Mouse (Mus musculus): ENCODE data around the gene C330007P06Rik. TPM values are rescaled to one million over a fixed set of nuclear protein-coding genes. Genes with fewer than 3 reads are reported as not detected.

Gene C330007P06Rik
- polyA plus RNA-seq, 1 experiment from 2014 or later: 31.7 TPM

- ATAC-seq (ENCODE audit: insufficient number of reproducible peaks, low FRiP score, low TSS enrichment, low read depth): no peak
- H3K9me3 ChIP-seq: no peaks in the 10 kb centered on the region
- H3K9ac ChIP-seq: no peak overlapping the region
- no peaks in the 10 kb centered on the region for H3K36me3 ChIP-seq
- WGBS: 54% methylated on average over 4 of the region's 4 CpGs
- H3K27ac ChIP-seq: no peak overlapping the region
- H3K4me1 ChIP-seq: no peaks in the 10 kb centered on the region
- H3K4me3 ChIP-seq: no peak overlapping the region
- no peak overlapping the region for H3K4me2 ChIP-seq
- no peaks in the 10 kb centered on the region for H3K27me3 ChIP-seq
Measured at GRCm38 (mm10) chrX:36789360-36789759, 84.6 kb downstream of the C330007P06Rik start.

GRCm38 (mm10) chrX:36777694-36778093 is 96.2 kb downstream of the C330007P06Rik start:
- no peak for ATAC-seq (ENCODE audit: insufficient number of reproducible peaks, low FRiP score, low TSS enrichment, low read depth)
- Histone ChIP-seq H3K36me3 (no peaks in the 10 kb centered on the region), H3K4me3 (no peak overlapping the region), H3K4me2 (no peak overlapping the region), H3K4me1 (no peaks in the 10 kb centered on the region), H3K27me3 (no peaks in the 10 kb centered on the region), H3K9me3 (no peaks in the 10 kb centered on the region), H3K9ac (no peak overlapping the region), H3K27ac (no peak overlapping the region)
- WGBS: 65% methylated on average over 4 of the region's 4 CpGs

GRCm38 (mm10) chrX:36775520-36775919 is 98.4 kb downstream of the C330007P06Rik start:
- H3K9me3 ChIP-seq: no peaks in the 10 kb centered on the region
- H3K4me3 ChIP-seq: no peak overlapping the region
- no peaks in the 10 kb centered on the region for H3K4me1 ChIP-seq
- 86% methylated on average over 5 of the region's 5 CpGs for WGBS
- no peaks in the 10 kb centered on the region for H3K27me3 ChIP-seq
- ATAC-seq (ENCODE audit: insufficient number of reproducible peaks, low FRiP score, low TSS enrichment, low read depth): no peak
- H3K27ac ChIP-seq: no peak overlapping the region
- no peak overlapping the region for H3K4me2 ChIP-seq
- no peaks in the 10 kb centered on the region for H3K36me3 ChIP-seq
- no peak overlapping the region for H3K9ac ChIP-seq

Other genes with a start within 250 kb of the C330007P06Rik start
- 3.6 and 4.2 TPM in 2 replicates for gene Akap17b, start 228.7 kb downstream of the C330007P06Rik start, polyA plus RNA-seq (2015; fragmentation: Nextera tagmentation; extraction: Ambion mirVana)
- gene Slc25a43, start 130.5 kb downstream of the C330007P06Rik start, polyA plus RNA-seq (2015; fragmentation: Nextera tagmentation; extraction: Ambion mirVana): 3.8 and 4.9 TPM in 2 replicates
- gene Slc25a5, start 78.5 kb downstream of the C330007P06Rik start, polyA plus RNA-seq (2015; fragmentation: Nextera tagmentation; extraction: Ambion mirVana): 508 and 523 TPM in 2 replicates
- 114 and 121 TPM in 2 replicates for gene Ube2a, start 211 bp downstream of the C330007P06Rik start, polyA plus RNA-seq (2015; fragmentation: Nextera tagmentation; extraction: Ambion mirVana)
- gene Nkrf, start 28.8 kb upstream of the C330007P06Rik start, polyA plus RNA-seq (2015; fragmentation: Nextera tagmentation; extraction: Ambion mirVana): 1.2 and 1.3 TPM in 2 replicates
- gene Sept6, start 117.7 kb upstream of the C330007P06Rik start, polyA plus RNA-seq (2015; fragmentation: Nextera tagmentation; extraction: Ambion mirVana): 43.9 and 45.9 TPM in 2 replicates
- gene Sowahd, start 174.7 kb upstream of the C330007P06Rik start, polyA plus RNA-seq (2015; fragmentation: Nextera tagmentation; extraction: Ambion mirVana): not detected in 2 replicates
- gene Rpl39, start 211.3 kb upstream of the C330007P06Rik start, polyA plus RNA-seq (2015; fragmentation: Nextera tagmentation; extraction: Ambion mirVana): 405 and 591 TPM in 2 replicates
- gene Upf3b, start 236.2 kb upstream of the C330007P06Rik start, polyA plus RNA-seq (2015; fragmentation: Nextera tagmentation; extraction: Ambion mirVana): 14.9 and 15.0 TPM in 2 replicates